Comparison of ENCODE assay signal across 8 mouse cellular contexts in genomic region chr11:97574551-97575051, GRCm38 (mm10). TPM values are rescaled to one million over a fixed set of nuclear protein-coding genes. Genes with fewer than 3 reads are reported as not detected.
DNase-seq lines count a peak whose midpoint lies in the region; ATAC-seq and TF ChIP-seq lines count a peak whose summit lies in the region.

No protein-coding gene starts in this region.

- peak overlapping the region; percentile 41 for H3K4me3 ChIP-seq in lung, adult 2 months (replicated peaks; ENCODE audit: extremely low read depth, low read depth, low read length)
- peak overlapping the region; percentile 82 for H3K4me3 ChIP-seq in hindbrain, embryonic 13.5 days
- H3K4me3 ChIP-seq in midbrain, embryonic 16.5 days (ENCODE audit: low read depth, low read length): peak overlapping the region; percentile 74

- H3K9me3 ChIP-seq in hindbrain, embryonic 13.5 days: no peaks in the 10 kb centered on the region
- H3K9me3 ChIP-seq in midbrain, embryonic 16.5 days (replicated peaks; ENCODE audit: control insufficient read depth, low read length, poor library complexity, severe bottlenecking): no peaks in the 10 kb centered on the region

- H3K27ac ChIP-seq in hindbrain, embryonic 13.5 days: peak overlapping the region; percentile 97
- H3K27ac ChIP-seq in midbrain, embryonic 16.5 days (ENCODE audit: low read length): peak overlapping the region; percentile 97

- peak; percentile 36 for ATAC-seq in hindbrain, embryonic 13.5 days (ENCODE audit: low FRiP score)
- peak; percentile 29 for ATAC-seq in midbrain, embryonic 16.5 days

- no peak for TF ChIP-seq CTCF in lung, adult 2 months (IDR thresholded peaks at IDR 0.05; ENCODE audit: insufficient read depth, low read length)

- H3K36me3 ChIP-seq in hindbrain, embryonic 13.5 days: no peaks in the 10 kb centered on the region
- H3K36me3 ChIP-seq in midbrain, embryonic 16.5 days (ENCODE audit: control insufficient read depth, insufficient read depth, low read length): no peaks in the 10 kb centered on the region

- H3K4me1 ChIP-seq in lung, adult 2 months (ENCODE audit: control insufficient read depth, insufficient read depth, low read length): 0 out of 2 replicates have a peak, but pooled peaks cover 5% of the 10 kb centered on the region
- peaks cover 73% of the 10 kb centered on the region for H3K4me1 ChIP-seq in hindbrain, embryonic 13.5 days (replicated peaks)
- peaks cover 56% of the 10 kb centered on the region for H3K4me1 ChIP-seq in midbrain, embryonic 16.5 days (ENCODE audit: control insufficient read depth, insufficient read depth, low read length)

- H3K27me3 ChIP-seq in hindbrain, embryonic 13.5 days: 0 out of 2 replicates have a peak, but pooled peaks cover 16% of the 10 kb centered on the region
- H3K27me3 ChIP-seq in midbrain, embryonic 16.5 days (ENCODE audit: control insufficient read depth, insufficient read depth, low read depth, low read length): no peaks in the 10 kb centered on the region

- peak overlapping the region; percentile 91 for H3K4me2 ChIP-seq in hindbrain, embryonic 13.5 days
- H3K4me2 ChIP-seq in midbrain, embryonic 16.5 days (ENCODE audit: low read length): peak overlapping the region; percentile 91

- TF ChIP-seq POLR2A in lung, adult 2 months (IDR thresholded peaks at IDR 0.05; ENCODE audit: borderline replicate concordance, extremely low read depth, low read depth, low read length): no peak

- H3K9ac ChIP-seq in hindbrain, embryonic 13.5 days: peak overlapping the region; percentile 97
- peak overlapping the region; percentile 98 for H3K9ac ChIP-seq in midbrain, embryonic 16.5 days (ENCODE audit: low read depth, low read length)

- WGBS in lung, adult 2 months: 2% methylated on average over 31 of the region's 43 CpGs
- WGBS in hindbrain, embryonic 13.5 days: 1% methylated on average over 37 of the region's 43 CpGs
- WGBS in midbrain, embryonic 16.5 days: 0% methylated on average over 23 of the region's 43 CpGs

- no peak for DNase-seq in lung, adult 2 months
- no peak for DNase-seq in lung, postnatal 10 days
- DNase-seq in cerebellum, postnatal 36 days: peak; percentile 40 to 45
- DNase-seq in gastrocnemius, adult 8-10 months (ENCODE audit: low spot score in 2 of 2): no peak
- no peak for DNase-seq in kidney, postnatal 4 days
- DNase-seq in adrenal gland, adult 18-20 months (ENCODE audit: low spot score in 2 of 2): no peak

RNA-seq across cellular contexts. Expression of gene Srcin1, which starts 1.4 kb away (rescaled TPM):
- 6.4 and 7.0 TPM in 2 replicates for polyA plus RNA-seq in lung, adult 2 months (2012; rRNA removed)
- polyA plus RNA-seq in hindbrain, embryonic 13.5 days (2015; fragmentation: Nextera tagmentation; extraction: Ambion mirVana): 6.0 and 7.0 TPM in 2 replicates
- polyA plus RNA-seq in midbrain, embryonic 16.5 days (2015; fragmentation: Nextera tagmentation; extraction: Ambion mirVana): 9.2 and 10.4 TPM in 2 replicates
- 1 to 10 TPM; 1.1 to 2.5 (median 1.6) TPM for total RNA-seq in gastrocnemius, adult 8-10 months (2022)
- 10 to 100 TPM; 11.4 to 12.3 TPM for total RNA-seq in adrenal gland, adult 18-20 months (2021)

RNA-seq across cellular contexts. Expression of gene Epop, which starts 54.9 kb away (rescaled TPM):
- 6.4 and 12.3 TPM in 2 replicates for polyA plus RNA-seq in lung, adult 2 months (2012; rRNA removed)
- polyA plus RNA-seq in hindbrain, embryonic 13.5 days (2015; fragmentation: Nextera tagmentation; extraction: Ambion mirVana): 2.3 and 3.0 TPM in 2 replicates
- polyA plus RNA-seq in midbrain, embryonic 16.5 days (2015; fragmentation: Nextera tagmentation; extraction: Ambion mirVana): 1.2 and 1.3 TPM in 2 replicates
- under 1 TPM; 0.39 to 0.92 (median 0.75) TPM for total RNA-seq in gastrocnemius, adult 8-10 months (2022)
- 1 to 10 TPM; 5.5 to 8.2 TPM for total RNA-seq in adrenal gland, adult 18-20 months (2021)

Comparison
In these comparisons a context has a peak if more than half of its experiments do, and no peak if none do; other contexts are left out.
1. DNase-seq: peak in cerebellum, postnatal 36 days (2 of 2); none in lung, adult 2 months (single experiment), lung, postnatal 10 days (single experiment), gastrocnemius, adult 8-10 months (0 of 2), kidney, postnatal 4 days (0 of 2) and adrenal gland, adult 18-20 months (0 of 2).
2. Peak in every context shown above with its lines, with median percentiles within 50 percentile points of each other: H3K4me3 ChIP-seq.